Mouse (Mus musculus): Measurements from ENCODE around the gene Tbc1d9b. TPM values are rescaled to one million over a fixed set of nuclear protein-coding genes. Genes with fewer than 3 reads are reported as not detected.

Tbc1d9b gene
- total RNA-seq, 2 experiments from 2014 or later: 25.3 to 28.6 TPM

DNA sequence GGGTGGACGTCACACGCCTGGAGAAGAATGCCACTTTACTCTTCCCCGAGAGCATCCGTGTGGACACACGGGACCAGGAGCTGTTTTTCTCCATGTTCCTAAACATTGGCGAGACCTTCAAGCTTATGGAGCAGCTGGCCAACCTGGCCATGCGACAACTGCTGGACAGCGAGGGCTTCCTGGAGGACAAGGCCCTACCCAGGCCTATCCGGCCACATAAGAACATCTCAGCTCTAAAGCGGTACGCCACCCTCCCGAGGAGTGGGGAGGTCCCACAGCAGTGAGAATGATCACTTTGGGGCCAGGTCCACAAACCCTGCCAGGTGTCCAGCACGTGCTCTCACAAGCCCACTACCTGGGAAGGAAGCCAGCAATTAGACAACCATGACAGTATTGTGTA is 14.9 kb downstream of the Tbc1d9b start:
- Histone ChIP-seq H3K4me3 (no peak overlapping the region), H3K27ac (no peak overlapping the region)
- intact Hi-C loops (cut with DNase I): no loop called here
- DNase-seq: no peak
- no peak for TF ChIP-seq CTCF (IDR thresholded peaks at IDR 0.05)

DNA sequence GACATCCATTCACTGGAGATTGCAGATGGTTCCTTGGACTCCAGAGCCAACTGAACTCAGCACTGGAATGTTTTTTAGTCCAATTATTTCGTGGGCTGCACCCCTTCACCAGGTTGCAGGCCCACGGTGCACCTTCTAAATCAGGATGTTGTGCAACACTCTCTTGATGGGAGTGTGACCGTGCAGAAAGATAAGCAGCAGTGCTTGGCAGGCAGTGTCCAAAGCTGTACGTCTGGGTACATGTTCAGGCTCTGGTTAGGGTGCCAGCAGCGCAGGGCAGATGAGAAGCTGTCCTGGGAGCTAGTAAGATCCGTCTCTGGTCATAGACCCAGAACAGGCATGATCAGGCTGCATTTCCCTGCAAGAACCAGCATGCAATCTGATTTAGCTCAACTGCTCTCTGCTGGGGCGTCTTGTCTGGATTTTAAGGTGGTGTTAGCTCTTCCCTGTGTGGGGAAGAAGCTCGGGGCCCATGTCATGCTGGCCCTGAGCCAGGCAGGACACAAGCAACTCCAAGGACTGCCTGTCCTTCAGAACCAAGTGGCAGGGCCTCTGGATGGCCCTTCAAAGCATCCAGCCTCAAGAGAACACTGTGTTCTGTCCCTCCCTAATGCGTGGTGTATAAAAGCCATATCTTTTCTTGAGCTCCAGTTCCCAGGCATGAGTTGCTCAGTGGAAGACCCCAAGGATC is 16.2 kb downstream of the Tbc1d9b start:
- intact Hi-C loops (cut with DNase I): no loop called here
- Histone ChIP-seq H3K27ac (no peak overlapping the region), H3K4me3 (no peak overlapping the region)
- no peak for DNase-seq
- TF ChIP-seq CTCF (IDR thresholded peaks at IDR 0.05): no peak

DNA sequence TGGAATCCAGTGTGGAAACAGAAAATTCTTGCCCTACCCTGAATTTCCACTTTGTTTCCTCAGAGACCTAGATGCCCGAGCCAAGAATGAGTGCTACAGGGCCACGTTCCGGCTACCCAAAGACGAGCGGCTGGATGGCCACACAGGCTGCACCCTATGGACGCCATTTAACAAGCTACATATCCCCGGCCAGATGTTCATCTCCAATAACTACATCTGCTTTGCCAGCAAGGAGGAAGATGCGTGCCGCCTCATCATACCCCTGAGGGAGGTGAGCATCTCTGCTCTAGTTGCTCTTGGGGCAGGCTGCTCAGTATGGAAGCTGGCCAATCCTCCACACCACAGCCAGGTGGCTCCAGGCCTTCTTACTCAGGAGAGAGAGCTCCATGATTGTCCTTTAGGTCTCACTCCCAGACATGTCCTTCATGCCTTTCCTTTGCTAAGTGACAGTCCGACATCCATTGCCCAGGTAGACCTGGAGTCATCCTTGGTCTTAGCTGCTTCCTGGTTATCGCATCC is 16.8 kb downstream of the Tbc1d9b start:
- H3K27ac ChIP-seq: no peak overlapping the region
- H3K4me3 ChIP-seq: no peak overlapping the region
- TF ChIP-seq CTCF (IDR thresholded peaks at IDR 0.05): no peak
- intact Hi-C loops (cut with DNase I): no loop called here
- DNase-seq: no peak

DNA sequence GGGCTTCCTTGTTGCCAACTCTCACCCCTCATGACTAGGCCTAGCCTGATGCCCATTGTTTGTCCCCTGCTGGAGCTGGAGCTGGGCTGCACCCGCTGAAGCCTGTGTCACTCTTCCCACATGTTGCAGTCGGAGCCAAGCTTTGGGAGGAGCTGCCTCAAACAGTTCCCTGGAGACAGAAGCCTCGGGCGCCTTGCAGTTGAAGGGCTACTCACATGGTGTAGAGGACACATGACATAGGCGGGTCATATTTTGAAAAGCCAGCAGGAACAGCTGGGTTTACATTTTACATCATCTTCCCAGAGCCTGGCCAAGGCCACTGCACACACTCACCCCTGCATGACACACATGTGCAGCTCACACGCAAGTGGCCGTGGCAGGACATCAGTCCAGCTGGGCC is 18.0 kb downstream of the Tbc1d9b start:
- DNase-seq: peak; percentile 49
- intact Hi-C loops (cut with DNase I): no loop called here
- H3K27ac ChIP-seq: peak overlapping the region; percentile 1; the same call in 1 of the 2 replicates
- TF ChIP-seq CTCF (IDR thresholded peaks at IDR 0.05): no peak
- no peak overlapping the region for H3K4me3 ChIP-seq

DNA sequence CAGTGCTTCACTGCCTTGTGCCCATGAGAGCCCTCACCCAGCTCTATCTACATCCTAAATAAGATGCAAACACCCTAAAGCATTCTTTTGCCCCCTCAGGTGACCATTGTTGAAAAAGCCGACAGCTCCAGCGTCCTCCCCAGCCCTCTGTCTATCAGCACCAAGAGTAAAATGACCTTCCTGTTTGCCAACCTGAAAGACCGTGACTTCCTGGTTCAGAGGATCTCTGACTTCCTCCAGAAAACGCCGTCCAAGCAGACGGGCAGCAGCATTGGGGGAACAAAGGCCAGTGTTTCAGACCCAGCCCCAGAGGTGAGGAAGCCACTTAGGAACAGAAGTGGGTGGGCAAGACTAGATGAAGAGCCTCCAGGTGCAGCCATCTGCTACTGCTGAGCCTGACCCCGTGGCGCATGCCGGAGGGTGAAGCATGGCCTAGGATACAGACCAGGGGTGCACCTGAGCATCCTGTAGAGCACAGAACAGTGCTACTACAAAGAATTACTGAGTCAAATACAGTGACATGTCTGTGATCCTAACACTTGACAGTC is 18.5 kb downstream of the Tbc1d9b start:
- intact Hi-C loops (cut with DNase I): no loop called here
- DNase-seq: no peak
- H3K4me3 ChIP-seq: no peak overlapping the region
- H3K27ac ChIP-seq: peak overlapping the region; percentile 1; the same call in 1 of the 2 replicates
- TF ChIP-seq CTCF (IDR thresholded peaks at IDR 0.05): no peak

DNA sequence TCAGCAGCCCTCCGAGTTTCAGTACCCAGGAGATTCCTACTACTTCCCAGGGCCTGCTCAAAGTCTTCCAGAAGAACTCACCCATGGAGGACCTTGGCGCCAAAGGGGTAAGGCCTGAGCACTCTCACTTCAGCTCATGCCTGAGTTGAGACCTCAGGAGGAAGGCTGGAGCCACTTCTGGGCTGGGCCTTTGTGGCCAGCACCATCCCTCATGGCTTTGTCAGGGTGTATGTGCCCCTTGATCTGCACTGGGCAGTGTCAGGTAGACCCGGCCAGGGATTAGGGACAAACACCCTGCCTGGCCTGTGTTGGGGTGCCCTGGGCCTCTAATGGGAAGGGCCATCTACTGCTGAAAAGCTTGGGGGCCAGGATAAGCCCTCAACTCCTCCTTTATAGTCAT is 20.2 kb downstream of the Tbc1d9b start:
- no peak for DNase-seq
- no peak overlapping the region for H3K4me3 ChIP-seq
- H3K27ac ChIP-seq: no peak overlapping the region
- intact Hi-C loops (cut with DNase I): no loop called here
- TF ChIP-seq CTCF (IDR thresholded peaks at IDR 0.05): no peak

DNA sequence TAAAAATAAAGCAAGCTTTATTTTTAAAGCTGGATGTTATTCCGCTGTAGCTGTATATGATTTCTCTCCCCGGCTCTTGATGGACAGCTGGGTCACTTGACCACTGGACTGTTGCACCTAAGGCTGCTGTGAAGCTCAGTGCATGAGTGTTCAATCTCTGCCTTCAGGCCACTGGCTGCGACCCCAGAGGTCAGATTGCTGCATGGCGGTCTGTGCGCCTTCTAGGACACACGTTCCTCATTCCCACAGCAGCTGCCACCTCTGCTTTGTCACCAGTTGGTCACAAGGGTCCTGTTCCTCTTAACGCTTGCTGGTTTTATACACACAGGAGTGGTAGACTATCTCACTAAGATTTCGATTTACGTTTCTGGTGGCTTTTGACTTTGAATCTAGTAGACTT is 23.0 kb downstream of the Tbc1d9b start:
- DNase-seq: no peak
- intact Hi-C loops (cut with DNase I): no loop called here
- Histone ChIP-seq H3K27ac (no peak overlapping the region), H3K4me3 (no peak overlapping the region)
- TF ChIP-seq CTCF (IDR thresholded peaks at IDR 0.05): no peak

DNA sequence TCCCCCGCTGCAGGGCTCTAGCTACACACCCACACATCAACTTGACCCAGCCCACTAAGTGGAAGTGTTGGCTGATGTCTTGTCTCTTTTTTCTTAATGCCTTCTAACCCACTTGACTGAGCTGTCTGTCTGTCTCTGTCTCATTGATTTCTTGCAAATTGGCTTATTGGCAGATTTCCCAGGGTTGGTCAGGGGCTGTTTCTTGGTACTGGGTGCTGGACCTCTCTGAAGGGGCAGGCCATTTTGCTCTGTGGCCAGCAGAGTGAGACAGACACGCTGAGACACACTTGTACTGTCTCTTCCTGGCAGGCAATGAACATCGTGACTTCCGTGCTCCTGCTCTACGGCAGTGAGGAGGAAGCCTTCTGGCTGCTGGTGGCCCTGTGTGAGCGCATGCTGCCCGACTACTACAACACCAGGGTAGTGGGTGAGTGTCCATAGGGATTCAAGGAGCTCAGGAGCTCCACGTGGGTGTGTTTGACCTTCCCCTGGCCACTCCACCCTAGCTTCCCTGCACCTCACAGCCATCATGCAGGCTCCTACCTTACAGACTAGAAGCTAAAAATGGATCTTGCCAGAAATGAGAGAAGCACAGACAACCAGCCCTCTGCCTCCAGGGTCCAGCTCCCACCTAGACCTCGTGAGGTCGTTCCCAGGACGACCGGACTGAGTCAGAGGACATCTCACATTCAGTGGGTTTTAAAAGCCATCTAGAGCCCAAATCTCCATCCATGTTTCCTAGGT is 23.8 kb downstream of the Tbc1d9b start:
- H3K27ac ChIP-seq: no peak overlapping the region
- no peak for DNase-seq
- TF ChIP-seq CTCF (IDR thresholded peaks at IDR 0.05): no peak

DNA sequence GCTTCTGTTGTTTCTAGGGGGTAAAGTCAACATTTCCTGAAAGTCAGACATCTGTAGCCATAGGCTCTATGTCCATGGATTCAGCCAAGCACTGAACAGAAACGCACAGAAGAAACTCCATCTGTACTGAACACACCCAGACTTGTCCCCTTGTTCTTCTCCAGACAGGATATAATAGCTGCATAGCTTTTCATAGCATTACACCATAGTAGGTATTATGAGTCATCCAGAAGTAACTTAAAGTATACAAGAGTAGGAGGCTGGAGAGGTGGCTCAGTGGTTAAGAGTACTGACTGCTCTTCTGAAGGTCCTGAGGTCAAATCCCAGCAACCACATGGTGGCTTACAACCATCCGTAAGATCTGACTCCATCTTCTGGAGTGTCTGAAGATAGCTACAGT is 24.6 kb downstream of the Tbc1d9b start:
- Histone ChIP-seq H3K27ac (no peak overlapping the region), H3K4me3 (no peak overlapping the region)
- no peak for DNase-seq
- intact Hi-C loops (cut with DNase I): no loop called here
- no peak for TF ChIP-seq CTCF (IDR thresholded peaks at IDR 0.05)

More for the DNA sequence above, 23.8 kb downstream of the Tbc1d9b start:
- H3K4me3 ChIP-seq: no peak overlapping the region
- intact Hi-C loops (cut with DNase I): no loop called here

DNA sequence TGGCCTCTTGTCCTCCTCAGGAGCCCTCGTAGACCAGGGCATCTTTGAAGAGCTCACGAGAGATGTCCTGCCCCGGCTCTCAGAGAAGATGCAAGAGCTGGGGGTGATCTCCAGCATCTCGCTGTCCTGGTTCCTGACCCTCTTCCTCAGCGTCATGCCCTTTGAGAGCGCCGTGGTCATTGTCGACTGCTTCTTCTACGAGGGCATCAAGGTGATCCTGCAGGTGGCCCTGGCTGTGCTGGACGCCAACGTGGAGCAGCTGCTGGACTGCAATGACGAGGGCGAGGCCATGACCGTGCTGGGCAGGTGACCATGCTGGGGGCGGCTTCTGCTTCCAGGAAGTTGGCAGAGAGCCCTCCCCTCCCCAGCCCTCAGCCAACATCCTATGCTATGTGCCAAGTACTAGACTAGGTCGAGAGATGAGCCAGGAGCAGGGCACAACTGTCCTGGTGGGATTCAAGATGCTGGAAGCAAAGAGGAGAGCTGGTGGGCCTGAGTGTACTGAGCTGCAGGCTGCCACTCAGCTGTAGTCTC is 25.6 kb downstream of the Tbc1d9b start:
- Histone ChIP-seq H3K27ac (no peak overlapping the region), H3K4me3 (no peak overlapping the region)
- intact Hi-C loops (cut with DNase I): no loop called here
- no peak for TF ChIP-seq CTCF (IDR thresholded peaks at IDR 0.05)
- no peak for DNase-seq

DNA sequence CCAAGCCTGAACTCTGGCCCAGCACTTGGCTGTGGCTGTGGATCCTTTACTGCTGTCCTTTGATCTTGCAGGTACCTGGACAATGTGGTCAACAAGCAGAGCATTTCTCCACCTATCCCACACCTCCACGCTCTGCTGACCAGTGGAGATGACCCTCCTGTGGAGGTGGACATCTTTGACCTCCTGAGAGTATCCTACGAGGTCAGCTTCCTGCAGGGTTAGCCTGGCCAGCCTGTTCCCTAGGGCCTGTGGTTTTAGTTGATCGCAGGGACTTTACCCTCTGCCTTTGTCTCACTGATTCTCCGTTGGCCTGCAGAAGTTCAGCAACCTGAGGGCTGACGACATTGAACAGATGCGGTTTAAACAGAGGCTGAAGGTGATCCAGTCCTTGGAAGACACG is 27.1 kb downstream of the Tbc1d9b start:
- no peak for DNase-seq
- intact Hi-C loops (cut with DNase I): no loop called here
- Histone ChIP-seq H3K27ac (no peak overlapping the region), H3K4me3 (no peak overlapping the region)
- TF ChIP-seq CTCF (IDR thresholded peaks at IDR 0.05): no peak

DNA sequence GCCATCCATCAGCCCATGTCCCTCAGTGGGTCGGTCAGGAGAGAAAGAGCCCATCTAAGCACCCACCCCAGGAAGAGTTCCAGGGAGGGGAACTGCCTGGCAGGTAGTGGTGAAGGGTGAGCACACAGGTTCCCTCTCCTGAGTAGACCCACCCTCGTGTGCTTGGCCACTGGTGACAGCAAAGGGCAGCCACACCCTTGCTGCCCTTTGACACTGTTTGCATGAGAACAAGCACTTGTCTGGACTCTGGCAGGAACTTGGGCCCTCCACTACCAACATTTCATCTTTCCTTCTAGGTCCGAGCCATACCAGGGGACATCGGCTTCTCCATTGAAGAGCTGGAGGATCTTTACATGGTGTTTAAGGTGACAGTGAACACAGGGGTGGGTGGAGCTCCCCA is 28.2 kb downstream of the Tbc1d9b start:
- intact Hi-C loops (cut with DNase I): no loop called here
- TF ChIP-seq CTCF (IDR thresholded peaks at IDR 0.05): no peak
- Histone ChIP-seq H3K4me3 (no peak overlapping the region), H3K27ac (no peak overlapping the region)
- no peak for DNase-seq
